Mouse (Mus musculus): Measurements from ENCODE around the gene Ccl6. TPM values are rescaled to one million over a fixed set of nuclear protein-coding genes. Genes with fewer than 3 reads are reported as not detected.

Ccl6 gene
- polyA plus RNA-seq, 1 experiment from 2014 or later, result 1.6 TPM

DNA sequence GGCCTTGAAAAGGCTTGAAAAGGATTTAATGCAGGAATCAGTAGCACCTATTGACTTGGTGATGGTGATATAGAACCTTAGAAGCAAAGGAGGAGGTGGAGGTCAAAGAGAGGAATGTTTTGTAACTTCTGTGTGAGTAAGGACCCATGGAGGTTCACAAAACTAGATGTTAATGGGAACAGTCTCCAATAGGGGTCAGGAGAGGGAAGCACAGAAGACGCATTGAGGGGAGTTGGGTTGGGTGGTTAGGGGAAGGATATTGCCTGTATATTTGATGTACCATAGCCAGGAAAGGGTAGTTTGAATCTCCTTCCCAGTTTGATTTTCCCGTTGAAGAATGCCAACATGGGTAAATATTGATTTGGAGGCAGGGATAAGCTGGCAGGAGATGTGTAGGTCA, 8.7 kb downstream of the Ccl6 start:
- Histone ChIP-seq H3K4me2 (ENCODE audit: low read length) (no peak overlapping the region), H3K36me3 (ENCODE audit: control insufficient read depth, insufficient read depth, low read length) (no peaks in the 10 kb centered on the region), H3K4me1 (ENCODE audit: control insufficient read depth, insufficient read depth, low read length) (no peaks in the 10 kb centered on the region), H3K4me3 (ENCODE audit: low read depth, low read length) (no peak overlapping the region), H3K9ac (ENCODE audit: low read length) (no peak overlapping the region), H3K27ac (ENCODE audit: low read depth, low read length) (no peak overlapping the region), H3K9me3 (replicated peaks; ENCODE audit: control insufficient read depth, low read length) (no peaks in the 10 kb centered on the region), H3K27me3 (replicated peaks; ENCODE audit: control insufficient read depth, insufficient read depth, low read length) (no peaks in the 10 kb centered on the region)
- DNase-seq (ENCODE audit: low spot score) (no peak), ATAC-seq (no peak)
- WGBS, result 82% methylated on average over 2 of the region's 2 CpGs

DNA sequence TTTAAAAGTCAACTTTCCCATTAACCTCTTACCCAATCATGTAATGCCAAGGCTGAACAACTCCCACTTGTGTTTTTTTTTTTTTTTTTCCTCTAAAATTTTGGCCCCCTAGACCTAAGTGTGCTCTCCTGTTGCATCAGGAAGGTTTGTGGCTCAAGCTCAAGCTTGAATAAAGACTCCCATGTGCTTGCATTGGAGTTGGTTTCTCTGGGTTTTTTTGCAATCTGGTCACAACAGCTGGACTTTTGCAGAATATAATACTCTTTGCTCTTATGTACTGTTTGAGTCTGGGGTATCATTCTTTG, 9.5 kb downstream of the Ccl6 start:
- no peak overlapping the region for H3K9ac ChIP-seq (ENCODE audit: low read length)
- H3K36me3 ChIP-seq (ENCODE audit: control insufficient read depth, insufficient read depth, low read length), result no peaks in the 10 kb centered on the region
- no peaks in the 10 kb centered on the region for H3K4me1 ChIP-seq (ENCODE audit: control insufficient read depth, insufficient read depth, low read length)
- no peaks in the 10 kb centered on the region for H3K9me3 ChIP-seq (replicated peaks; ENCODE audit: control insufficient read depth, low read length)
- no peak overlapping the region for H3K4me2 ChIP-seq (ENCODE audit: low read length)
- no peak for DNase-seq (ENCODE audit: low spot score)
- H3K27me3 ChIP-seq (replicated peaks; ENCODE audit: control insufficient read depth, insufficient read depth, low read length), result no peaks in the 10 kb centered on the region
- no peak overlapping the region for H3K27ac ChIP-seq (ENCODE audit: low read depth, low read length)
- H3K4me3 ChIP-seq (ENCODE audit: low read depth, low read length), result no peak overlapping the region
- ATAC-seq, result no peak

DNA sequence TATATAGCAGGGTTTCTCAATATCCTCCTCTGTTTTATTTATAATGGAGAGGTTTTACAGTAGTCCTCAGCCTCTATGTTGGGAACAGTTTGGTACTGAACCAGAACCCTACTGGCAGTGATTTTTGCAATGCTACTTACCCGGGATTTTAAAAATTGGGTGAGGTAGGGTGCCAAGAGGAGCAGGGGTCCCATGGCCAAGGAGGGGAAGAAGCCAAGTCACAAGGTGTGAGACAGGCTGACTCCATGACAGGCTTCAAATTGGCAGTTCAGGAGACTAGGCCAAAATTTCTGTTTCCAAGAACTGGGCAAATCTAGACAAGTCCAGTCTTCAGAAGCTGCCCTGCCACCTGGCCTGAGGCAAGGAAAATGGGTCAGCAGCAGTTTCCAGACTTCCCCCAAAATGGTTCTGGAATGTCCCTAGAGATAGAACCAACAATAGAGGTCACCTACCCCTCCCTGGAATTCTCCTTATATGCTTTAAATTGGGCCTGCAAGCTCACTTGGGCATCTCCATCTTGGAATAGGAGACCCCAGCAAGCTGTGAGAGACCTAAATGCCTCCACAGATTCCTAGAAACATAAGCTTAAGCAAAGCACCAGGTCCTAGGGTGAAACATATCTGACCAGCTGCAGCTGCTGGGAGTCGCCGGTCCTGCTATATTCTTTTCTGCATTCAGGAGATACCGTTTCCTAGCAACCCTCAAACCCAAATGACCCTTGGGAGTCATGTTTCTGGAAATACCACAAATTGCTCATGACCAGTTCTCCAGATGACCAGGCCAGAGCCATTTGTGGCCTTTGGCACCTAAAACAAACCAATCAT, 10.0 kb downstream of the Ccl6 start:
- DNase-seq (ENCODE audit: low spot score), result no peak
- H3K27ac ChIP-seq (ENCODE audit: low read depth, low read length), result no peak overlapping the region
- 85% methylated on average over 4 of the region's 4 CpGs for WGBS
- no peaks in the 10 kb centered on the region for H3K27me3 ChIP-seq (replicated peaks; ENCODE audit: control insufficient read depth, insufficient read depth, low read length)
- no peaks in the 10 kb centered on the region for H3K4me1 ChIP-seq (ENCODE audit: control insufficient read depth, insufficient read depth, low read length)
- H3K4me2 ChIP-seq (ENCODE audit: low read length), result no peak overlapping the region
- H3K4me3 ChIP-seq (ENCODE audit: low read depth, low read length), result no peak overlapping the region
- no peaks in the 10 kb centered on the region for H3K36me3 ChIP-seq (ENCODE audit: control insufficient read depth, insufficient read depth, low read length)
- H3K9ac ChIP-seq (ENCODE audit: low read length), result no peak overlapping the region
- H3K9me3 ChIP-seq (replicated peaks; ENCODE audit: control insufficient read depth, low read length), result no peaks in the 10 kb centered on the region
- ATAC-seq, result no peak

DNA sequence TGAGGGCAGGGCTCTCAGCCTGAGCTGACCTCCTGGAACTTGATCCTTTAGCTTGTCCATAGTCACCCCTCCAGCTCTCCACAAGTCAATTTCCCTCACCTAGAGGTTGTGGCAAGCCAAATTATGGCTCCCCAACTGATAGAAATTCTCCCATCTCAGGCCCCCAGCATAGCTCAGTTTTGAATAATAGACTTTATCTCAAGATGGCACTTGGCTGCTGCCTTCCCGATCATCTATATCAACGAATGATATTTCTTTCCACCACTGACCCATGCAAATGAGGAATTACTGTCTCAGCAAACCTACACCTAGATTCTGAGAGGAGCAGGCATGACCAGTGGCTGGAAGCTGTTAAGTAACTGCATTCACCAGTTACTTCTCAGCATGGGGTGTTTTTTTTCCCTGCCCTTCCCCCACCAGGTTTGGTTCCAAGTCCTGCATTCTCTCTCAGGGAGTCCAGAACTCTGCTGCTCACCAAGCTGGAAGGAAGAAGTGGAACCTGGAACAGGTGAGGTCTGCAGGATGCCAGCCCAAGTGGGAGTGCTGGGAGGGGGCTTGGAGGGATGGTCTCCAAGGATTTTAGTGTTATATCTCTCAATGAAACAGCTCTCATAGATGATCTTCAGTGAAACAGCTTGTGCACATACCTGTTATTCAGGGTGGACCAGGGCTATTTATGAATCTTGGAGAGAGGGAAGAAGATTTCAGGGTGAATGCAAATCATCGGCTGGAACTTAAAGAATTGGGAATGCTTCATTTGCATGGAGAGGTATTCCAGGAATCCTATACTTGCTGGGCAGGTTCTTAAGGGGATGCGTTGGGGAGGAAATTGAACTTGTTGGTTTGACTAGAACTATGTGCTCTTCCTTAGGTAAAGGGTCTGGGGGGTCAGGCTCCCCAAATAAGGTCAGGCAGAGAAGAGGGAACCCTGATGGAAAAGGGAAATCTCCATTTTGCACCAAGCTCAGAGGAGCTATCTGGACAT, 11.0 kb downstream of the Ccl6 start:
- Histone ChIP-seq H3K4me1 (ENCODE audit: control insufficient read depth, insufficient read depth, low read length) (no peaks in the 10 kb centered on the region), H3K36me3 (ENCODE audit: control insufficient read depth, insufficient read depth, low read length) (no peaks in the 10 kb centered on the region), H3K9ac (ENCODE audit: low read length) (no peak overlapping the region), H3K27me3 (replicated peaks; ENCODE audit: control insufficient read depth, insufficient read depth, low read length) (no peaks in the 10 kb centered on the region), H3K27ac (ENCODE audit: low read depth, low read length) (no peak overlapping the region), H3K9me3 (replicated peaks; ENCODE audit: control insufficient read depth, low read length) (no peaks in the 10 kb centered on the region), H3K4me2 (ENCODE audit: low read length) (no peak overlapping the region), H3K4me3 (ENCODE audit: low read depth, low read length) (no peak overlapping the region)
- 82% methylated on average over 4 of the region's 4 CpGs for WGBS
- DNase-seq (ENCODE audit: low spot score) (no peak), ATAC-seq (no peak)

DNA sequence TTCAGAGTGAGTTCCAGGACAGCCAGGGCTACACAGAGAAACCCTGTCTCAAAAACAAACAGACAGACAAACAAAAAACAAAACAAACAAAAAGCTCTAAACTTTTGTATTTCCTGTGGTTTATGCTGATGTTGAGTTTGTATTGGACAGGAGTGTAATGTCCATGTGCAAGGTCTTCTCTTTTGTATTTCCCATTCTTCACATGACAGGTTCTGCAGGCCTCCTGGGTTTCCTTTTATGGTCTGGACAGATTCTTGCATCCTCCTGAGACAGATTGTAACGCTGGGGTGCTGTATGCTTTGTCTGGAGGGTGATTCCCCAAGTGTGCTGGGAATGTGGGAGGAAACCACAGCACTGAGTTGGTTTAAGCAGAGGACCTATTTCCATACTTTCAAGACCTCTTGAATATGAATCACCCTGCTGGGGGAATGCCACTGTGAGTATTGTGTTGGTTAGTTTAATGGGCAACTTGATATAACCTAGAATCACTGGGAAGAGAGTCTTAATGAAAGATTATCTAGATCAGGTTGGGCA, 12.1 kb downstream of the Ccl6 start:
- Histone ChIP-seq H3K36me3 (ENCODE audit: control insufficient read depth, insufficient read depth, low read length) (no peaks in the 10 kb centered on the region), H3K27ac (ENCODE audit: low read depth, low read length) (no peak overlapping the region), H3K27me3 (replicated peaks; ENCODE audit: control insufficient read depth, insufficient read depth, low read length) (no peaks in the 10 kb centered on the region), H3K9me3 (replicated peaks; ENCODE audit: control insufficient read depth, low read length) (no peaks in the 10 kb centered on the region), H3K4me2 (ENCODE audit: low read length) (no peak overlapping the region), H3K4me3 (ENCODE audit: low read depth, low read length) (no peak overlapping the region), H3K4me1 (ENCODE audit: control insufficient read depth, insufficient read depth, low read length) (no peaks in the 10 kb centered on the region), H3K9ac (ENCODE audit: low read length) (no peak overlapping the region)
- DNase-seq (ENCODE audit: low spot score), result no peak
- WGBS, result 88% methylated on average over 1 of the region's 1 CpGs
- ATAC-seq, result no peak

DNA sequence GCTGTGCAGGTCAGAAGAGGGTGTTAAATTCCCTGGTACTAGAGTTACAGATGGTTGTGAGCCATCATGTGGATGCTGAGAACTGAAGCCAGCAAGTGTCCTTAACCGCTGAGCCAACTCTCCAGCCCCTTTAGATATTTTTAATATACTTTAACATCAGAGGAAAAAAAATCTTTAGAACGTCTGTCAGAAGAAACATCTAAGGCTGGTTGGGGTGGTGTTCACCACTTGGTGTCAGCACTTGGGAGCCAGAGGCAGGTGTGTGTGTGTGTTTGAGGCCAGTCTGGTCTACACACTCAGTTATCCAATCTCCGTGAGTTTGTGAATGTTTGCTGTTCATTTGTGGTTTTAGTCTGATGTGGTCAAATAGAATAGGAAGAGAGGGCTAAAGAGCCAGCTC, 13.9 kb downstream of the Ccl6 start:
- Histone ChIP-seq H3K36me3 (ENCODE audit: control insufficient read depth, insufficient read depth, low read length) (no peaks in the 10 kb centered on the region), H3K4me3 (ENCODE audit: low read depth, low read length) (no peak overlapping the region), H3K27ac (ENCODE audit: low read depth, low read length) (no peak overlapping the region), H3K4me2 (ENCODE audit: low read length) (no peak overlapping the region), H3K4me1 (ENCODE audit: control insufficient read depth, insufficient read depth, low read length) (no peaks in the 10 kb centered on the region), H3K9ac (ENCODE audit: low read length) (no peak overlapping the region), H3K27me3 (replicated peaks; ENCODE audit: control insufficient read depth, insufficient read depth, low read length) (no peaks in the 10 kb centered on the region), H3K9me3 (replicated peaks; ENCODE audit: control insufficient read depth, low read length) (no peaks in the 10 kb centered on the region)
- DNase-seq (ENCODE audit: low spot score) (no peak), ATAC-seq (no peak)
- WGBS, result 84% methylated on average over 3 of the region's 3 CpGs

DNA sequence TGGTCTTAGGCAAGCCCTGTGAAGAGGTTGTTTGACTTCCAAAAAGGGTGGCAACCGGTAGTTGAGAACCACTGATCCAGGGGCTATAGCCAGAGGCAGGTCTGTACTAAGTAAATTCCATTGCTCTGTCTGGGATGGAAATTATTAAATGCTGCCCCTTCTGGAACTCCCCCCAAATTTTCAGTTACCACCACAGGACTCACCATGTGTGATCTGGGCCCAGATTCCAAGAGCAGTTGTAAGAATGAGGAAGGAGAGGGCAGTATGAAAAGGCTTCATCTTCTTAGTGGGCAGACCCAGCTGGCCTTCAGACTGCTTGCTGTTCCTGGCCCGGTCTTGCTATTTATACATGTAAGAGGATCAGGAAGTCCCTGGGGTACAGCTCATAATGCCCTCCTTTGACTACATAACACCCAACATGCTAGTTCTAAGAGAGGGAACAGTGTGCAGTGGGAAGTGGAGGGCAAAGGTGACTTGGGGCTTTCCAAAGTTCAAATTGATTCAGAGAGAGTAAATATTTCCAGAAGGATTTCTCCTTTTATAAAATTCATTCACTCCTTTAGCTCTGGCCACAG, 14.6 kb downstream of the Ccl6 start, which contains the start of gene Ccl9:
Gene Ccl9, minus strand, starts transcription at position 451 of the 575 bp plus-strand sequence.
- no peak for ATAC-seq
- WGBS, result 49% methylated on average over 2 of the region's 2 CpGs

GRCm38 (mm10) chr11:83576927-83577555, 15.8 kb downstream of the Ccl6 start:
- Histone ChIP-seq H3K4me2 (ENCODE audit: low read length) (no peak overlapping the region), H3K9ac (ENCODE audit: low read length) (no peak overlapping the region), H3K36me3 (ENCODE audit: control insufficient read depth, insufficient read depth, low read length) (no peaks in the 10 kb centered on the region), H3K27ac (ENCODE audit: low read depth, low read length) (no peak overlapping the region), H3K9me3 (replicated peaks; ENCODE audit: control insufficient read depth, low read length) (no peaks in the 10 kb centered on the region), H3K4me1 (ENCODE audit: control insufficient read depth, insufficient read depth, low read length) (no peaks in the 10 kb centered on the region), H3K27me3 (replicated peaks; ENCODE audit: control insufficient read depth, insufficient read depth, low read length) (no peaks in the 10 kb centered on the region), H3K4me3 (ENCODE audit: low read depth, low read length) (no peak overlapping the region)
- 89% methylated on average over 4 of the region's 4 CpGs for WGBS
- DNase-seq (ENCODE audit: low spot score), result no peak
- ATAC-seq, result no peak

More for the DNA sequence above, 14.6 kb downstream of the Ccl6 start, which contains the start of gene Ccl9:
- Histone ChIP-seq H3K36me3 (ENCODE audit: control insufficient read depth, insufficient read depth, low read length) (no peaks in the 10 kb centered on the region), H3K9ac (ENCODE audit: low read length) (no peak within 1 kb of the TSS), H3K4me2 (ENCODE audit: low read length) (no peak within 1 kb of the TSS), H3K4me3 (ENCODE audit: low read depth, low read length) (no peak within 1 kb of the TSS), H3K9me3 (replicated peaks; ENCODE audit: control insufficient read depth, low read length) (no peaks in the 10 kb centered on the region), H3K27ac (ENCODE audit: low read depth, low read length) (no peak within 1 kb of the TSS), H3K4me1 (ENCODE audit: control insufficient read depth, insufficient read depth, low read length) (no peaks in the 10 kb centered on the region), H3K27me3 (replicated peaks; ENCODE audit: control insufficient read depth, insufficient read depth, low read length) (no peaks in the 10 kb centered on the region)
- DNase-seq (ENCODE audit: low spot score), result peak; percentile 1
